Mouse (Mus musculus): ENCODE measurements around the gene Oog1. TPM values are rescaled to one million over a fixed set of nuclear protein-coding genes. Genes with fewer than 3 reads are reported as not detected.
"Not testable (repeated sequence)": the region's sequence is repeated elsewhere in the genome, so short reads cannot be mapped to it uniquely, and the experiment has no call there.

Gene Oog1
- total RNA-seq (2021): not detected
- long read RNA-seq, experiment 1: 0 reads
- long read RNA-seq, experiment 2: 0 reads

GRCm38 (mm10) chr12:87602388-87602787, at the start of gene Oog1:
Gene Oog1 (plus strand): TSS chr12:87602688.
- DNase-seq (ENCODE audit: low spot score): not testable (repeated sequence)

DNA sequence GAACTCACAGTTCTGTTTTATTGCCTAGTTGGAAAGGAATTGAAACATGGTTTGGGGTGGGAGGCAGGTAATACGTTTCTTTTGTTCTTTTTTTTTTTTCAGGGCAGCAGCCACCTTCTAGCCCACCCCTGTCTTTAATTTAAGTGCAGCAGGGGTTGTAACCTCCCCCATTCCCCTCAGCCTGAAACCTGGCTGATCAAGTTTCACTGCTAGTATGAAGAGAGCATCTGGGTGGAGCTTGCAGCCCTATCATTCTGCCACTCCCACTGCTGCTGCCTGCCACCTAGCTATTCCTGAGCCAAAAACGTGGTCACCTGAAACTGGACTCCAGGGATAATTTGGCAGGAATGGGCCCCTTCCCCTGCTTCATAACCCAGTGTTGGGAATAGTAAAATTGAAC, 1.1 kb upstream of the Oog1 start:
- DNase-seq (ENCODE audit: low spot score): not testable (repeated sequence)

- not testable (repeated sequence) for DNase-seq (ENCODE audit: low spot score)
These were observed 16.1 kb downstream of the Oog1 start, which contains the start of gene Gm4027 for GRCm38 (mm10) chr12:87618569-87618968. Gene Gm4027 (plus strand): TSS chr12:87618869.

DNA sequence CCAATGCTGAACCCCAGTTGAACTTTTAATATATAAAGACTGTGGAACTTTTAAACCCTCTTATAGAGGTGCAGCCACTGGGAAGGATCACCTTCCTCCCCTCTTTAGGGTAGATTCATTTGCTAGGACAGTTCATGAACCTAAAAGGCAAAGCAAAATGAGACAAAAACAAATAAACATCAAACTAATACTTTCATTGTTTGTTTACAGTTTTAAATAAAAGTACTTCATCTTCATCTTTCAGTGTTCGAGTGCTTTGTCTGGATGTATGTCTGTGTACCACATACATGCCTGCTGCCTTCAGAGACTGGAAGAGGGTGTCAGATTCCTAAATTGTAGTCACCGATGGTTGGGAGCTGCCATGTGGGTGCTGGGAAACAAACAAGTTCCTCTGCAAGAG, 42.0 kb downstream of the Oog1 start, which contains the start of gene Gm16381:
Gene Gm16381, minus strand, starts transcription at position 101 of the 400 bp plus-strand sequence.
- DNase-seq (ENCODE audit: low spot score): not testable (repeated sequence)

DNA sequence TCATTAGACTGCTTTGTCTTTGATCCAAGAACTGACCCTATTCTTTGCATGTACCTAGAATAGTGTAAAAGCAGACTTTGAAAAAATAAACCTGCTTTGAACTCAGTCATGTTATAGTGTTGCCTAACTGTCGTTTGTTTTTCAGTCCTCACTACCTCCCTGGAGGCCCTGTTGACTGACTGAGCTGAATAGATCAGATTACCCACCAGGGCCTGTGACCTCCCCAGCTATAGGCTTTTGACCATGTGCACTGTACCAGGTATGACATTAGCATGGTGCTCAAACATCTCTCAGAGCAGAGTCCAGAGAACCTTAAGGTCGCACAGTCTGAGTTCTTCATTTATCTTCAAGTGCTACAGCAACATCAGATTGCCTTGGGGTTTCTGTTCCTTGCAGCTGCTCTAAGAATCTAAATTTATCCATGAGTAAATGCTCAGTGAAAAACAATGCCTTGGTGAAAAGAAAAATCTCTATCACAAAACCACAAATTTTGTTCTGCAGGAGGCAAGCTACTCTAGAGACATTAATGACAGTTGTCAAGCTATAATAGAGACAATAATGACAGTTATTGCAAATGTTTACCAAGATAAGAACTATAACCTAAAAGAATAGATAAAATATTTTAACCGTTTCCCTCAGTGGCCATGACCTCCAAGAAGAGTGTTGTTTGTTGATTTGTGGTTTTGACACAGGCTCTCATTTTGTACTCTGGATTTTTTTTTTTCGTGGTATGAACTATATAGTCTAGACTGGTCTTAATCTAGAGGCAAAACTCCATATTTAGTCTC, 50.6 kb downstream of the Oog1 start:
- not testable (repeated sequence) for DNase-seq (ENCODE audit: low spot score)

Other genes starting within 250 kb of the Oog1 start
- gene Sptlc2, start 214.3 kb upstream of the Oog1 start, total RNA-seq (2021): 1 to 10 TPM; 7.9 to 10.0 TPM
- 100 to 1,000 TPM; 159 to 162 TPM for gene Slirp, start 158.8 kb upstream of the Oog1 start, total RNA-seq (2021)
- gene Alkbh1, start 158.7 kb upstream of the Oog1 start, total RNA-seq (2021): 1 to 10 TPM; 4.1 to 5.5 TPM
- gene Snw1, start 130.4 kb upstream of the Oog1 start, total RNA-seq (2021): 10 to 100 TPM; 48.5 to 49.7 TPM
- gene Gm5788, start 108.0 kb upstream of the Oog1 start, total RNA-seq (2021): not detected
- not detected for gene Gm8300, start 88.4 kb upstream of the Oog1 start, total RNA-seq (2021)
- not detected for gene Gm4027, start 16.2 kb downstream of the Oog1 start, total RNA-seq (2021)
- gene Gm16381, start 41.9 kb downstream of the Oog1 start, total RNA-seq (2021): not detected
- gene Gm21319, start 173.1 kb downstream of the Oog1 start, total RNA-seq (2021): not detected
- gene Gm21936, start 192.8 kb downstream of the Oog1 start, total RNA-seq (2021): not detected
- gene BB287469, start 213.9 kb downstream of the Oog1 start, total RNA-seq (2021): not detected
- not detected for gene Gm2001, start 239.7 kb downstream of the Oog1 start, total RNA-seq (2021)

Data from gastrocnemius, adult 18-20 months (tissue).